Mouse (Mus musculus) MEL (cell line): ENCODE data around the gene Taar9.

ENCODE experiments used
- POLR2A ChIP-seq, 2 experiments: IDR thresholded peaks; 2 replicates each; pipeline ENCODE4 v1.6.1; 2011 to 2012; ENCODE audit warnings: low read length in 2 of 2, mild to moderate bottlenecking in 2 of 2, control low read depth in 1 of 2, improper control_type of control experiment in 1 of 2, low read depth in 1 of 2, moderate library complexity in 1 of 2; ENCODE audit not compliant: control insufficient read depth in 1 of 2, insufficient read depth in 1 of 2, poor library complexity in 1 of 2
- TCF12 ChIP-seq: IDR thresholded peaks from 2 replicates; pipeline ENCODE4 v1.6.1; 2014; ENCODE audit warnings: low read depth, mild to moderate bottlenecking, inconsistent platforms, low read length, improper control_type of control experiment, moderate library complexity

DNA sequence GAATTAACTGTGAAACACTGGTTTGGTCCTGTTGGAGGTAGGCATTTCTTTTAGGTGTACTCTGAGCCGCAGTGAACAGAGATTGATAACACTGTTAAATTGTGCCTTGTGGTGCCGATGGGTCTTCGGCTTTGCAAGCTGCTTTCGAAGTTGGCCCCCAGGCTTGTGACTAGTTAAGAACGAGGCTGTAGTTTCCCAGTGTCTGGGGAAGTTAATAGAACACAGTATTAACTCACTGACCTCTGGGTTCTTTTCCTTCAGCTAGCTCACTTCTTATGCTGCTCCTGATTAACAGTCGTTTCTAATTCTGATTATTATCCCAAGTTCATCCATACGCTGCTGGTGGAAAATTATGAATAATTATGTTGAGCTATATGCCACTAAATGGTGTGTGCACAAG lies 40.8 kb upstream of the Taar9 start:
- TF ChIP-seq POLR2A (IDR thresholded peaks at IDR 0.05; ENCODE audit: control insufficient read depth in 1 of 2, insufficient read depth in 1 of 2, low read depth in 1 of 2, low read length in 2 of 2, poor library complexity in 1 of 2): no peak
- no peak for TF ChIP-seq TCF12
